Mouse (Mus musculus): Measurements from ENCODE around the gene Gm6871. TPM values are rescaled to one million over a fixed set of nuclear protein-coding genes. Genes with fewer than 3 reads are reported as not detected.
A peak's percentile ranks its signal among the peaks of the same experiment; 100 is the strongest.
"Not testable (repeated sequence)": the region's sequence is repeated elsewhere in the genome, so short reads cannot be mapped to it uniquely, and the experiment has no call there.

The Gm6871 gene
- polyA plus RNA-seq, 1 experiment: not detected

- Histone ChIP-seq H3K4me3 (replicated peaks) (no peak overlapping the region), H3K27me3 (replicated peaks) (no peaks in the 10 kb centered on the region), H3K9me3 (peaks cover 3% of the 10 kb centered on the region; the same call in 1 of the 2 replicates), H3K36me3 (replicated peaks; ENCODE audit: low read length) (no peaks in the 10 kb centered on the region), H3K4me1 (no peaks in the 10 kb centered on the region)
- no peak for TF ChIP-seq GATA1 (IDR thresholded peaks at IDR 0.05; ENCODE audit: borderline replicate concordance, low read length)
- TF ChIP-seq FLI1 (IDR thresholded peaks at IDR 0.05; ENCODE audit: low read length): no peak
These were observed 60.8 kb downstream of the Gm6871 start for GRCm38 (mm10) chr7:41512672-41513071.

GRCm38 (mm10) chr7:41512207-41512606, 61.3 kb downstream of the Gm6871 start:
- TF ChIP-seq GATA1 (IDR thresholded peaks at IDR 0.05; ENCODE audit: borderline replicate concordance, low read length) (no peak), FLI1 (IDR thresholded peaks at IDR 0.05; ENCODE audit: low read length) (no peak)
- Histone ChIP-seq H3K36me3 (replicated peaks; ENCODE audit: low read length) (no peaks in the 10 kb centered on the region), H3K4me1 (no peaks in the 10 kb centered on the region), H3K4me3 (replicated peaks) (no peak overlapping the region), H3K27me3 (replicated peaks) (no peaks in the 10 kb centered on the region), H3K9me3 (peaks cover 3% of the 10 kb centered on the region; the same call in 1 of the 2 replicates)

- H3K27me3 ChIP-seq (replicated peaks): no peaks in the 10 kb centered on the region
- no peaks in the 10 kb centered on the region for H3K9me3 ChIP-seq
- no peak for TF ChIP-seq FLI1 (IDR thresholded peaks at IDR 0.05; ENCODE audit: low read length)
- TF ChIP-seq GATA1 (IDR thresholded peaks at IDR 0.05; ENCODE audit: borderline replicate concordance, low read length): no peak
- H3K4me1 ChIP-seq: peaks cover 10% of the 10 kb centered on the region; the same call in 1 of the 2 replicates
- peaks cover 3% of the 10 kb centered on the region for H3K36me3 ChIP-seq (replicated peaks; ENCODE audit: low read length)
- H3K4me3 ChIP-seq (replicated peaks): no peak overlapping the region
These were observed 71.1 kb downstream of the Gm6871 start for GRCm38 (mm10) chr7:41502402-41502801.

DNA sequence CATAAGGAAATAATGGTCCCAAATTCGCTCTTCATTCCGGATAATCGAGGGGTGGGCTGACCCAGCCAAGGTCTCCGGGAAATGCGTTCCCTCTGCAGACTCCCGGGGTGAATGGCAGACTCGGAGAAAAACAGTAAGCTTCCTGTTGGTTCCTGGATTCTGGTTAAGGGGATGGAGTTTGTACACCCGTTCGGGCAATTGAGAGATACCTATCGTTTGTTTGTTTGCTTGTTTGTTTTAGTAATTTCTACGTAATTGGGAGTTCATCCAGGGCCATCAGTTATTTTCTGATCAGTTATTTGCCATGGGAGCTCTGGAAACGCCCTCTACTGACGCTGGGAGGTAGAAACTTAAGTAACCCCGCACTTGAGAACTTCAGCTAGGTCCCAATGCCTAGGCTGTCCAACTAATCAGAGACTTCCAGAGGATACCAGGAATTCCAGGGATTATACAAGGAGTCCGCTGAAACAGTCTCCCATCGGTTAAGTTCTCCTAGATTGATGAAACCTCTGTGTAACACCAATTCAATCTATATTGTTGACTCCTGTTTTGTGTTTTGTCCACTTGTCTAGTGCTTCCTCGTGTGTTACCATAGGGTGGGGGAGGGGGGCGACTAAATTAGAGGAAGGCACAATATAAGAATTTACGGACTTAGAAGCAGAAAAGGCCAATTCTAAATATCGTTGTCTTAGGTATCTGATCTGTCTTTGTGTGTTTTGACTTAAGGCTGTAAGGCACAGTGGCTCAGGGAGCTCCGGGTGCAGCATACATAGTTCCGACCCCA, 73.1 kb downstream of the Gm6871 start:
- peaks cover 9% of the 10 kb centered on the region for H3K36me3 ChIP-seq (replicated peaks; ENCODE audit: low read length)
- H3K4me3 ChIP-seq (replicated peaks): peak overlapping the region; percentile 97
- TF ChIP-seq GATA1 (IDR thresholded peaks at IDR 0.05; ENCODE audit: borderline replicate concordance, low read length): no peak
- H3K27me3 ChIP-seq (replicated peaks): no peaks in the 10 kb centered on the region
- H3K9me3 ChIP-seq: peaks cover 4% of the 10 kb centered on the region; the same call in 1 of the 2 replicates
- peaks cover 10% of the 10 kb centered on the region; the same call in 1 of the 2 replicates for H3K4me1 ChIP-seq

- Histone ChIP-seq H3K27me3 (replicated peaks) (no peaks in the 10 kb centered on the region), H3K4me3 (replicated peaks) (peak within 1 kb of the TSS; percentile 97), H3K9me3 (peaks cover 11% of the 10 kb centered on the region), H3K36me3 (replicated peaks; ENCODE audit: low read length) (peaks cover 17% of the 10 kb centered on the region), H3K4me1 (peaks cover 10% of the 10 kb centered on the region; the same call in 1 of the 2 replicates)
- no peak for TF ChIP-seq FLI1 (IDR thresholded peaks at IDR 0.05; ENCODE audit: low read length)
- no peak for TF ChIP-seq GATA1 (IDR thresholded peaks at IDR 0.05; ENCODE audit: borderline replicate concordance, low read length)
These were observed 73.9 kb downstream of the Gm6871 start, which contains the start of the genes Gm20449 and AW146154 for GRCm38 (mm10) chr7:41499389-41500049. TSS of gene Gm20449 (minus strand) at chr7:41499417. TSS of gene AW146154 (minus strand) at chr7:41499890.

GRCm38 (mm10) chr7:41499018-41499388, 74.5 kb downstream of the Gm6871 start:
- Histone ChIP-seq H3K9me3 (peaks cover 16% of the 10 kb centered on the region), H3K4me3 (replicated peaks) (peak overlapping the region; percentile 97), H3K36me3 (replicated peaks; ENCODE audit: low read length) (peaks cover 20% of the 10 kb centered on the region), H3K4me1 (peaks cover 10% of the 10 kb centered on the region; the same call in 1 of the 2 replicates)
- not testable (repeated sequence) for H3K27me3 ChIP-seq (replicated peaks)

- Histone ChIP-seq H3K9me3 (peaks cover 17% of the 10 kb centered on the region), H3K4me3 (replicated peaks) (peak overlapping the region; percentile 97), H3K4me1 (peaks cover 10% of the 10 kb centered on the region; the same call in 1 of the 2 replicates), H3K36me3 (replicated peaks; ENCODE audit: low read length) (peaks cover 20% of the 10 kb centered on the region)
- H3K27me3 ChIP-seq (replicated peaks): not testable (repeated sequence)
These were observed 75.0 kb downstream of the Gm6871 start for GRCm38 (mm10) chr7:41498464-41498863.

DNA sequence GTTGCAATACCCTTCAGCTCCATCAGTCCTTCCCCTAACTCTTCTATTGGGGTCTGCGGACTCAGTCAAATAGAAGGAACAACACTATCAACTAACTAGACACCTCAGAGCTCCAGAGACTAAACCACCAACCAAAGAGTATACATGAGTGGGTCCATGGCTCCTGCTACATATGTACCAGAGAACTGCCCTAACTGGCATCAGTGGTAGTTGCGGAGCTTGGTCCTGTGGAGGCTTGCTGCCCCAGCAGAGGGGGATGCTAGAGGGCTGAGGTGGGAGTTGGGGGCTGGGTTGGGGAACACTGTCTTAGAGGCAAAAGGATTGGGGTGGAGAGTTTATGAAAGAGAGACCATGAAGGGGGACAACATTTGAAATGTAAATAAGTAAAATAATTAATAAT, 75.6 kb downstream of the Gm6871 start:
- no peaks in the 10 kb centered on the region for H3K27me3 ChIP-seq (replicated peaks)
- peaks cover 17% of the 10 kb centered on the region for H3K9me3 ChIP-seq
- TF ChIP-seq FLI1 (IDR thresholded peaks at IDR 0.05; ENCODE audit: low read length): no peak
- no peak for TF ChIP-seq GATA1 (IDR thresholded peaks at IDR 0.05; ENCODE audit: borderline replicate concordance, low read length)

More for the DNA sequence above, 75.6 kb downstream of the Gm6871 start:
- H3K36me3 ChIP-seq (replicated peaks; ENCODE audit: low read length): peaks cover 20% of the 10 kb centered on the region
- H3K4me3 ChIP-seq (replicated peaks): peak overlapping the region; percentile 23
- H3K4me1 ChIP-seq: peaks cover 10% of the 10 kb centered on the region; the same call in 1 of the 2 replicates

Other genes starting within 250 kb of the Gm6871 start
- gene AI987944, start 180.3 kb downstream of the Gm6871 start, polyA plus RNA-seq (2012; ENCODE audit: insufficient read depth, low replicate concordance): 0.53 TPM in 1 of 2 replicates, not detected in the other
- 0.03 TPM in 1 of 2 replicates, not detected in the other for gene Vmn2r57, start 125.0 kb downstream of the Gm6871 start, polyA plus RNA-seq (2012; ENCODE audit: insufficient read depth, low replicate concordance)
- gene Gm20449, start 74.2 kb downstream of the Gm6871 start, polyA plus RNA-seq (2012; ENCODE audit: insufficient read depth, low replicate concordance): not detected in 2 replicates
- not detected in 2 replicates for gene AW146154, start 73.8 kb downstream of the Gm6871 start, polyA plus RNA-seq (2012; ENCODE audit: insufficient read depth, low replicate concordance)
- gene 2610021A01Rik, start 25.6 kb upstream of the Gm6871 start, polyA plus RNA-seq (2012; ENCODE audit: insufficient read depth, low replicate concordance): 0.68 TPM in 1 of 2 replicates, not detected in the other
- 0.08 TPM in 1 of 2 replicates, not detected in the other for gene Zfp788, start 59.5 kb upstream of the Gm6871 start, polyA plus RNA-seq (2012; ENCODE audit: insufficient read depth, low replicate concordance)